Mouse (Mus musculus): ENCODE results near the gene Dpy19l2. TPM values are rescaled to one million over a fixed set of nuclear protein-coding genes. Genes with fewer than 3 reads are reported as not detected.

The Dpy19l2 gene
- polyA plus RNA-seq (2015; fragmentation: Nextera tagmentation; extraction: Ambion mirVana) = 0.07 and 0.10 TPM in 2 replicates

DNA sequence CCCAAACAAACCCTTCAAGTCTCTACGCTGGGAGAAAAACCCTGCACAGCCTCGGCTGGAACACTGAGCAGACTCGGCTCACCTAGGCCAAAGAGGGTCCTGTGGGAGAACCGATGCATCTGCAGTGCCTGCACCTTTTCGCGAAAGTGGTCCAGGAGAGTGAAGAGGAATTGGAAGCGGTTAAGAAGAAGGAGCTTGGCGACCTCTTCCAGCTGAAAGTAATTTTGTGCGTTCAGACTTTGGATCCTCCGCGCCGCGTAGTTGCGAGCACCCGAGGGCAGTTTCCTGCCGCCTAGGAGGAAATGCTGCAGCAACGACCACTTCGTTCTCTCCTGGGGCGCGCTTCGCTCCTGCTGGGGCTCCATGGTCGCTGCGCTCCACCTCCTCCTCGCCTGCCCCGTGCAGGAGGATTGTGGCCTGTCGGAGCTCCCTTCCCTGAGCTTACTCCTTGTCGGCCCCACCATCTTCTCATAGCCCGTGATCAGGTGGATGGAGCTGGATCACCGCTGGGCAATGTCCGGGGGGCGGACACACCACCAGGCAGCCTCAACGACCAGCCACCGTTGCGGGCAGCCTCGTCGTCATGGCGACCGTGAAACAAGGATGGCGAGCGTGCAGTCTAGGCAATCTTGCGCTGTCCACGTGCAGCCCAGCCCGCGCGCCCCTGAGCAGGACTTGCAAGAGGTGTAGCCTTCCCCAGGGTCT lies at the start of gene Dpy19l2:
Gene Dpy19l2 (minus strand): TSS at position 594 of the 705 bp plus-strand sequence.

DNA sequence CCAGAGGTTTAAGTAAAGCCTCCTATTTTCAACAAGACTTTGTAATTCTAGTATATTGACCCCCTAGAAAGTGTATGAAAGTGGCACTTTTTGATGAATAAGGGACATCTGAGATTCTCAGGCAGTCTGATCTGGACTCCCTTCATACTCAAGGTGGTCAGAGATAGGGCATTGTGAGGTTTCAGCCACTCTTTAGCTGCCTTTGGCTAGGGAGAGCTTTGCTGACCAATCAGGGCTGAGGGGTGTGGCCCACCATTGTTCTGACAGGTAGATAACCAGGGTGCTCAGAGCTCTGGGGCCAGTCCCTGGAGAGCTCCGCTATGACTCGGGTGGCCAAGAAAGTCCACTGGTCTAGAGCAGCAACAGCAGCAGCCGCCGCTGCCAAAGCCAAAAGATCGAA lies 71.2 kb downstream of the Dpy19l2 start, which contains the start of gene Cypt4:
Gene Cypt4 (plus strand): TSS at position 301 of the 400 bp plus-strand sequence.

Other genes starting within 250 kb of the Dpy19l2 start
- gene Dpy19l1, start 193.2 kb downstream of the Dpy19l2 start, polyA plus RNA-seq (2015; fragmentation: Nextera tagmentation; extraction: Ambion mirVana) = 9.1 and 10.9 TPM in 2 replicates
- gene Cypt4, start 71.1 kb downstream of the Dpy19l2 start, polyA plus RNA-seq (2015; fragmentation: Nextera tagmentation; extraction: Ambion mirVana) = not detected in 2 replicates
- gene Tbx20, start 78.0 kb upstream of the Dpy19l2 start, polyA plus RNA-seq (2015; fragmentation: Nextera tagmentation; extraction: Ambion mirVana) = 10.6 and 12.9 TPM in 2 replicates

Data from urinary bladder, postnatal 0 days (tissue).